Mouse (Mus musculus): ENCODE data around the gene Zfp85.
A peak's percentile ranks its signal among the peaks of the same experiment; 100 is the strongest.
"Not testable (repeated sequence)": the region's sequence is repeated elsewhere in the genome, so short reads cannot be mapped to it uniquely, and the experiment has no call there.

Zfp85 gene

GRCm38 (mm10) chr13:67754333-67755306, at the start of gene Zfp85:
Gene Zfp85 (minus strand): TSS chr13:67755228.
- peak; percentile 63 for DNase-seq (ENCODE audit: low spot score)

GRCm38 (mm10) chr13:67799151-67799550, 44.1 kb upstream of the Zfp85 start:
- not testable (repeated sequence) for DNase-seq (ENCODE audit: low spot score)

GRCm38 (mm10) chr13:67798618-67799017, 43.6 kb upstream of the Zfp85 start:
- DNase-seq (ENCODE audit: low spot score): no peak

GRCm38 (mm10) chr13:67791921-67792455, 37.0 kb upstream of the Zfp85 start:
- no peak for DNase-seq (ENCODE audit: low spot score)

- DNase-seq (ENCODE audit: low spot score): peak; percentile 60
These were observed 24.5 kb upstream of the Zfp85 start, which contains the start of gene Zfp493 for GRCm38 (mm10) chr13:67779265-67780221. Gene Zfp493 (plus strand): TSS chr13:67779693.

- no peak for DNase-seq (ENCODE audit: low spot score)
These were observed 8.2 kb upstream of the Zfp85 start for GRCm38 (mm10) chr13:67763031-67763768.

- DNase-seq (ENCODE audit: low spot score): no peak
These were observed 4.9 kb upstream of the Zfp85 start for GRCm38 (mm10) chr13:67759966-67760365.

GRCm38 (mm10) chr13:67755761-67756160, 733 bp upstream of the Zfp85 start:
- DNase-seq (ENCODE audit: low spot score): no peak

GRCm38 (mm10) chr13:67743896-67744295, 11.1 kb downstream of the Zfp85 start:
- DNase-seq (ENCODE audit: low spot score): no peak

- no peak for DNase-seq (ENCODE audit: low spot score)
These were observed 12.1 kb downstream of the Zfp85 start for GRCm38 (mm10) chr13:67742941-67743340.

- DNase-seq (ENCODE audit: low spot score): not testable (repeated sequence)
These were observed 20.6 kb downstream of the Zfp85 start for GRCm38 (mm10) chr13:67734391-67734790.

- DNase-seq (ENCODE audit: low spot score): peak; percentile 36
These were observed 25.6 kb downstream of the Zfp85 start for GRCm38 (mm10) chr13:67729441-67729840.

GRCm38 (mm10) chr13:67728641-67729318, 26.2 kb downstream of the Zfp85 start, which contains the start of gene Zfp65:
Gene Zfp65 (minus strand): TSS chr13:67729173.
- DNase-seq (ENCODE audit: low spot score): peak; percentile 47

GRCm38 (mm10) chr13:67728106-67728505, 26.9 kb downstream of the Zfp85 start:
- DNase-seq (ENCODE audit: low spot score): no peak

GRCm38 (mm10) chr13:67725331-67725730, 29.7 kb downstream of the Zfp85 start:
- not testable (repeated sequence) for DNase-seq (ENCODE audit: low spot score)

GRCm38 (mm10) chr13:67723848-67724479, 31.1 kb downstream of the Zfp85 start:
- peak; percentile 89 for DNase-seq (ENCODE audit: low spot score)
